Mouse (Mus musculus) bone marrow, adult 2 months (tissue): ENCODE data around the gene Rrad.

Source experiments
- CTCF ChIP-seq: fragments of 200-500 bp; IDR thresholded peaks from 2 replicates; pipeline ENCODE4 v1.5.1; 2011; ENCODE audit warnings: low read length, control low read depth; ENCODE audit not compliant: control insufficient read depth, insufficient read depth
- POLR2A ChIP-seq: fragments of 200-500 bp; IDR thresholded peaks from 2 replicates; pipeline ENCODE4 v1.6.1; 2011; ENCODE audit warnings: low read depth, mild to moderate bottlenecking, control low read depth, low read length, borderline replicate concordance; ENCODE audit not compliant: control insufficient read depth

- TF ChIP-seq POLR2A (no peak), CTCF (no peak)
Observed at GRCm38 (mm10) chr8:104611613-104612012, 19.5 kb downstream of the Rrad start.
